Mouse (Mus musculus): ENCODE results near the gene Sncb. TPM values are rescaled to one million over a fixed set of nuclear protein-coding genes. Genes with fewer than 3 reads are reported as not detected.

Sncb gene
- polyA plus RNA-seq, 1 experiment from 2014 or later = 2.2 TPM

GRCm38 (mm10) chr13:54767012-54767411, 617 bp upstream of the Sncb start:
- WGBS = 84% methylated on average over 4 of the region's 4 CpGs
- no peak overlapping the region for H3K27ac ChIP-seq (replicated peaks)
- H3K4me2 ChIP-seq (replicated peaks) = peak overlapping the region; percentile 79; the same call in 1 of the 2 replicates

GRCm38 (mm10) chr13:54765281-54766191, 859 bp downstream of the Sncb start:
- Histone ChIP-seq H3K27me3 (peaks cover 70% of the 10 kb centered on the region), H3K27ac (replicated peaks) (no peak overlapping the region)

More at GRCm38 (mm10) chr13:54767012-54767411, 617 bp upstream of the Sncb start:
- Histone ChIP-seq H3K36me3 (no peaks in the 10 kb centered on the region), H3K4me3 (no peak overlapping the region), H3K27me3 (peaks cover 57% of the 10 kb centered on the region), H3K4me1 (peaks cover 16% of the 10 kb centered on the region), H3K9me3 (no peaks in the 10 kb centered on the region), H3K9ac (replicated peaks) (no peak overlapping the region)
- ATAC-seq (ENCODE audit: low FRiP score, low read depth) = no peak

GRCm38 (mm10) chr13:54760906-54761305, 5.5 kb downstream of the Sncb start:
- no peaks in the 10 kb centered on the region for H3K36me3 ChIP-seq
- H3K4me1 ChIP-seq = peaks cover 36% of the 10 kb centered on the region
- no peak overlapping the region for H3K9ac ChIP-seq (replicated peaks)
- H3K27me3 ChIP-seq = peaks cover 76% of the 10 kb centered on the region
- no peak overlapping the region for H3K4me2 ChIP-seq (replicated peaks)
- no peak for ATAC-seq (ENCODE audit: low FRiP score, low read depth)
- H3K27ac ChIP-seq (replicated peaks) = no peak overlapping the region
- H3K9me3 ChIP-seq = no peaks in the 10 kb centered on the region
- H3K4me3 ChIP-seq = no peak overlapping the region
- WGBS = 75% methylated on average over 7 of the region's 7 CpGs

More at GRCm38 (mm10) chr13:54765281-54766191, 859 bp downstream of the Sncb start:
- no peaks in the 10 kb centered on the region for H3K36me3 ChIP-seq
- H3K4me3 ChIP-seq = peak overlapping the region; percentile 46
- peak; percentile 53 for ATAC-seq (ENCODE audit: low FRiP score, low read depth)
- H3K4me1 ChIP-seq = peaks cover 16% of the 10 kb centered on the region
- H3K4me2 ChIP-seq (replicated peaks) = peak overlapping the region; percentile 79
- no peaks in the 10 kb centered on the region for H3K9me3 ChIP-seq
- WGBS = 6% methylated on average over 44 of the region's 44 CpGs
- H3K9ac ChIP-seq (replicated peaks) = peak overlapping the region; percentile 51

- Histone ChIP-seq H3K4me1 (peaks cover 34% of the 10 kb centered on the region), H3K27ac (replicated peaks) (no peak overlapping the region), H3K4me2 (replicated peaks) (no peak overlapping the region), H3K9me3 (no peaks in the 10 kb centered on the region), H3K4me3 (no peak overlapping the region), H3K36me3 (no peaks in the 10 kb centered on the region), H3K27me3 (peaks cover 74% of the 10 kb centered on the region), H3K9ac (replicated peaks) (no peak overlapping the region)
- WGBS = 64% methylated on average over 8 of the region's 8 CpGs
- ATAC-seq (ENCODE audit: low FRiP score, low read depth) = no peak
These were observed 6.1 kb downstream of the Sncb start for GRCm38 (mm10) chr13:54760164-54760795.

GRCm38 (mm10) chr13:54759496-54759895, 6.9 kb downstream of the Sncb start:
- Histone ChIP-seq H3K4me3 (peak overlapping the region; percentile 41), H3K9ac (replicated peaks) (peak overlapping the region; percentile 43; the same call in 1 of the 2 replicates), H3K4me2 (replicated peaks) (peak overlapping the region; percentile 81), H3K4me1 (peaks cover 41% of the 10 kb centered on the region), H3K36me3 (no peaks in the 10 kb centered on the region), H3K9me3 (no peaks in the 10 kb centered on the region), H3K27ac (replicated peaks) (peak overlapping the region; percentile 88; the same call in 1 of the 2 replicates), H3K27me3 (peaks cover 69% of the 10 kb centered on the region)
- WGBS = 14% methylated on average over 7 of the region's 7 CpGs
- ATAC-seq (ENCODE audit: low FRiP score, low read depth) = peak; percentile 25; the same call in 1 of the 2 replicates

- Histone ChIP-seq H3K27ac (replicated peaks) (peak overlapping the region; percentile 88), H3K4me3 (peak overlapping the region; percentile 41), H3K9me3 (no peaks in the 10 kb centered on the region), H3K4me1 (peaks cover 47% of the 10 kb centered on the region), H3K4me2 (replicated peaks) (peak overlapping the region; percentile 81), H3K27me3 (peaks cover 67% of the 10 kb centered on the region), H3K36me3 (no peaks in the 10 kb centered on the region), H3K9ac (replicated peaks) (peak overlapping the region; percentile 43)
- peak; percentile 36 for ATAC-seq (ENCODE audit: low FRiP score, low read depth)
- 1% methylated on average over 29 of the region's 29 CpGs for WGBS
These were observed 7.5 kb downstream of the Sncb start for GRCm38 (mm10) chr13:54758756-54759470.

GRCm38 (mm10) chr13:54758045-54758755, 8.2 kb downstream of the Sncb start:
- WGBS = under 1% methylated on average over 43 of the region's 43 CpGs
- no peaks in the 10 kb centered on the region for H3K36me3 ChIP-seq
- peak overlapping the region; percentile 41 for H3K4me3 ChIP-seq
- peak overlapping the region; percentile 81 for H3K4me2 ChIP-seq (replicated peaks)
- H3K4me1 ChIP-seq = peaks cover 50% of the 10 kb centered on the region
- no peaks in the 10 kb centered on the region for H3K9me3 ChIP-seq
- peaks cover 66% of the 10 kb centered on the region for H3K27me3 ChIP-seq
- peak overlapping the region; percentile 50; the same call in 1 of the 2 replicates for H3K9ac ChIP-seq (replicated peaks)
- peak; percentile 77 for ATAC-seq (ENCODE audit: low FRiP score, low read depth)
- peak overlapping the region; percentile 88 for H3K27ac ChIP-seq (replicated peaks)

- no peak for ATAC-seq (ENCODE audit: low FRiP score, low read depth)
- H3K27me3 ChIP-seq = peaks cover 64% of the 10 kb centered on the region
- H3K4me1 ChIP-seq = peaks cover 50% of the 10 kb centered on the region
- H3K27ac ChIP-seq (replicated peaks) = peak overlapping the region; percentile 88
- WGBS = 40% methylated on average over 9 of the region's 10 CpGs
- H3K9ac ChIP-seq (replicated peaks) = peak overlapping the region; percentile 50
- H3K4me2 ChIP-seq (replicated peaks) = peak overlapping the region; percentile 81
- H3K4me3 ChIP-seq = peak overlapping the region; percentile 41
- H3K9me3 ChIP-seq = no peaks in the 10 kb centered on the region
- no peaks in the 10 kb centered on the region for H3K36me3 ChIP-seq
These were observed 9.1 kb downstream of the Sncb start for GRCm38 (mm10) chr13:54757093-54757830.

GRCm38 (mm10) chr13:54756156-54756712, 10.2 kb downstream of the Sncb start:
- H3K27me3 ChIP-seq = peaks cover 66% of the 10 kb centered on the region

GRCm38 (mm10) chr13:54755201-54755830, 11.1 kb downstream of the Sncb start:
- H3K27ac ChIP-seq (replicated peaks) = peak overlapping the region; percentile 66
- 19% methylated on average over 9 of the region's 9 CpGs for WGBS
- H3K9ac ChIP-seq (replicated peaks) = no peak overlapping the region
- H3K36me3 ChIP-seq = no peaks in the 10 kb centered on the region
- no peak overlapping the region for H3K4me3 ChIP-seq
- peak overlapping the region; percentile 11; the same call in 1 of the 2 replicates for H3K4me2 ChIP-seq (replicated peaks)
- peaks cover 49% of the 10 kb centered on the region for H3K4me1 ChIP-seq
- peaks cover 65% of the 10 kb centered on the region for H3K27me3 ChIP-seq
- no peak for ATAC-seq (ENCODE audit: low FRiP score, low read depth)
- H3K9me3 ChIP-seq = no peaks in the 10 kb centered on the region

More at GRCm38 (mm10) chr13:54756156-54756712, 10.2 kb downstream of the Sncb start:
- no peak overlapping the region for H3K4me3 ChIP-seq
- H3K36me3 ChIP-seq = no peaks in the 10 kb centered on the region
- H3K27ac ChIP-seq (replicated peaks) = no peak overlapping the region
- WGBS = 90% methylated on average over 8 of the region's 8 CpGs
- no peak overlapping the region for H3K9ac ChIP-seq (replicated peaks)
- H3K4me2 ChIP-seq (replicated peaks) = no peak overlapping the region
- no peak for ATAC-seq (ENCODE audit: low FRiP score, low read depth)
- peaks cover 50% of the 10 kb centered on the region for H3K4me1 ChIP-seq
- no peaks in the 10 kb centered on the region for H3K9me3 ChIP-seq

All from midbrain, embryonic 12.5 days (tissue).